Mouse (Mus musculus) gonadal fat pad, adult 2 months (tissue): ENCODE results near the gene Nop10. TPM values are rescaled to one million over a fixed set of nuclear protein-coding genes. Genes with fewer than 3 reads are reported as not detected.
"Not testable (repeated sequence)": the region's sequence is repeated elsewhere in the genome, so short reads cannot be mapped to it uniquely, and the experiment has no call there.

Source experiments
- DNase-seq: peaks from one replicate; pipeline ENCODE4 v3.0.0-alpha.2; 2012; ENCODE audit warnings: low read depth
- polyA plus RNA-seq: library from polyadenylated mRNA; depleted of rRNA; stranded (reverse); fragments of >200 nt; gene quantifications from 2 replicates; pipeline ENCODE4 v1.2.3, GENCODE M21; 2012

Nop10 gene
- polyA plus RNA-seq, 1 experiment = 152 TPM

DNA sequence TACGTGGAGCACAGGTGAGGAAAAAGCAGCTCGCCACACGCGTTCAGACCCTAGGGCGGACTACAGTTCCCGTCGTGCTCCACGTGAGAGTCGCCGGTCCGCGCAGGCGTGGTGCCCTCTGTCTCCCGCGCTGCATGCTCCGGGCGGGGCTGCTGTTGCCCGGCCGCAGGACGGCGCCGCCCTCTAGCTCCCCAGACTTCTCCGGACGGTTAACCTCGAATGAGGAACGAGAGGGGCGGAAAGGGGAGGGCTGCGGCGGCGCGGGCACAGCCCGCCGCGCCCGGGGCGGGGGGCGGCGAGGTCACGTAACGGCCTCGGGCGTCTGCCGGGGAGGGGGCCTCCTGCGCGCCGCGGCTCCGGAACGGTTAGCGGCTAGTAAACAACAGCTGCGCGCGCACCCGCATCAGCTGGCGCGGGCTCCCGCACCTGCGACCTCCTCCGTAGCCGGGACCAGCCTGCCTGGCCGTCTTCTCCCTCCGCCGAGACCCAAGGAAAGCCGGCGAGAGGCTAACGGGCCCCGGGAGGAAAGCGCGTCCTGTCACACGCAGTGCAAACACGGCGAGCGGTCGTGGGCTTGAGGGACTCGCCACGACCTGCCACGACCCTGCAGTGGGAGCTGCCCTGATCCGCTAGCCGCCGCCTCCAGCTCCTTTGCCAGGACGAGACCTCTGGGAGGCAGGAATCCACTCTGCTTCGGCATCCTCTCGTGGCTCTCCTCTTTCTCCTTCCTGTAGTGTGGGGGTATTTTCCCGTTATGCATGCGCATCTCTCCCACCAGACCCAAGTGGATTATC lies 3.9 kb downstream of the Nop10 start, which contains the start of gene Slc12a6:
Gene Slc12a6 (plus strand): TSS at position 378 of the 794 bp plus-strand sequence.
- DNase-seq = no peak

GRCm38 (mm10) chr2:112266242-112266592 lies 4.5 kb downstream of the Nop10 start, which contains the start of gene Gm21985:
Gene Gm21985 (plus strand): TSS chr2:112266314.
- DNase-seq = no peak

DNA sequence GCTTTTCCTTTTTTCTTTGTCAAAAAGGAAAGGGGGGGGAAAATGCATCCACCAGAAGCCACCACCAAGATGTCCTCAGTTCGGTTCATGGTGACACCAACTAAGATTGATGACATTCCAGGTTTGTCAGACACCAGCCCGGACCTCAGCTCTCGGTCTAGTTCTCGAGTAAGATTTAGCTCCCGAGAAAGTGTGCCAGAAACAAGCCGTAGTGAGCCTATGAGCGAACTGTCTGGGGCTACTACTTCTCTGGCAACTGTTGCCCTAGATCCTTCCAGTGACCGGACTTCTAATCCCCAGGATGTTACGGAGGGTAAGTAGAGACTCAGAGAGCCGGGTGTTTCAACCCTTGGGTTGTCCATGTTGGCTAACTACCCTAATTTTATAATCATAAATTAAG lies 5.1 kb downstream of the Nop10 start:
- no peak for DNase-seq

DNA sequence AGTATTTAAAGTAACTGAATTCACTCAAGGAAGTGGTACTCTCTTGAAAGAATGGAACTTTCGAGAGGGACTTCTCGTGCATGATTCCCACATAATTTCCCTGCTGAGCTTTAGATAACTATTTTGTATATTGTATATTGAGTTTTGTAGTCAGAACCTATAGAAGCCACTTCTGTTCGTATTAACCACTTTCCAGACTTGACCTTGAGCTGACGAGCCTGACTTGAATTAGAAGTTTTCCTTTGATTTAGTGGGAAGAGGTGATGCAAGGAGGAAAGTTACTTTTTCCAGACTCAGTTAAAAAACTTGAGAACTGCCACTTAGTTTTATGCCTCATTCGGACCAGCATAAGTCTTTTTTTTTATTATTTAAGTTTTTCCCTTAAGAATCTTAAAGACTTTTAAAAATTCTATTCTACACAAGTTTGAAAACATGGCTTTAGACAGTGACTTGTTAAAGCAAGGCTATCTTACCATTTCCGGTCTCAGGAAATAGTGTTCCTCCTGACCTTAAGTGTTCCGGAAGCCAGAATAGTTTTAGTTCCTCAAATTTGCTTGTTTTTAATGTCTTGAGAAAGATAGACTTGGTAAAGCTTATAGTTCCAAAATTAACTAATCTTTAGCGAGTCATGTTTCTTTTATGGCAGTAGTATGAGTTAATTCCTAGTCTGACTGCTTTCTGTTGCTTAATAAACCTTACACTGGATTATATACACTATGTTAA lies 6.0 kb downstream of the Nop10 start:
- DNase-seq = no peak

DNA sequence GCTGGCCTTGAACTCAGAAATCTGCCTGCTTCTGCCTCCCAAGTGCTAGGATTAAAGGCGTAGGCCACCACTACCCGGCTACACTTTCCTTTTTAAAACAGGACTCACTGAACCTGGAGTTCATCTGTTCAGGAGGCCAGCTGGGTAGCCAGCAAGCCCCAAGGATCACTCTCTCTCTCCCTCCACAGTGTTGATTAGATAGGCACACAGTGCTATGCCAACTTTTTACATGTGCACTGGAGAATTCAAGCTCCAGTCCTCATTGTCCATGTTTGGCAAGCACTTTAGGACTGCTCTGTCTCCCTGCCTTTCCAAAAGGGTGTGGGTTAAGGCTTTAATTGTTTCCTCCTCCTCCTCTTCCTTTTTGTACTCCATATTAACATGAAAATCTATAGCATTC lies 8.3 kb downstream of the Nop10 start:
- no peak for DNase-seq

GRCm38 (mm10) chr2:112272909-112273308 lies 11.2 kb downstream of the Nop10 start:
- DNase-seq = no peak

DNA sequence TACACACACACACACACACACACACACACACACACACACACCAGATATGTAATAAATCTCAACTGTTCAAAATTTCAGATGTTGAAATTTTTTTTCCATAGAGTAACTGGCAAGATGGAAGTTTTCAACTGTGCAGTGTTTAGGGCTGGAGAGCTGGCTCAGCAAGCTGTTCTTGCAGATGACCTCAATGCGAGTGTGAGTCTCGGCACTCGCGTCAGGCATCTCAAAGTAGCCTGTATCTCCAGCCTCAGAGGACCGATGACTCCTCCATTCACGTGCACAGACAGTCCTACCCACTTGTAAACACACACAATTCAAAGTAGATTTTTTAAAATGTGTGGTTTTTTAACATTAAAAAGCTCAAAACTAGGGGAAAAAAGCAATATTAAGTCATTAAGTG lies 11.7 kb downstream of the Nop10 start:
- no peak for DNase-seq

DNA sequence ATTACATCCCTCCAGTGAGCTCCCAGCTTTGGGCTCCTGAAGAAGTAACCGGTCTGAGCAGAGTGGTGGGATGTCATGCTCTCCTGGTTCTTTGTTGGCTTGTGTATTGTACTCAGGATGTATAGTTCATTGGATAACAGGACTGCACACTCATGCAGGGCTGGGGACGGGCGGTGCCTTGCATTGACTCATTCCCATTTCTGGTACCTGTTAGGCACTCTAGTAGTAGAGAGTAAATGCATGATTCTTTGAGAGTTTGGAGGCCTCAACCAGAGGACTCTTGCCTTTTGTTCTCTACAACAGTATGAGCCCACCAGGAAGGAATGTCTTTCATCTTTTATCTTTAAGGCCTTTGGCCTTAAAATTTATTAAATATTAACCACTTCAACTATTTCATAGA lies 15.1 kb downstream of the Nop10 start:
- DNase-seq = no peak

DNA sequence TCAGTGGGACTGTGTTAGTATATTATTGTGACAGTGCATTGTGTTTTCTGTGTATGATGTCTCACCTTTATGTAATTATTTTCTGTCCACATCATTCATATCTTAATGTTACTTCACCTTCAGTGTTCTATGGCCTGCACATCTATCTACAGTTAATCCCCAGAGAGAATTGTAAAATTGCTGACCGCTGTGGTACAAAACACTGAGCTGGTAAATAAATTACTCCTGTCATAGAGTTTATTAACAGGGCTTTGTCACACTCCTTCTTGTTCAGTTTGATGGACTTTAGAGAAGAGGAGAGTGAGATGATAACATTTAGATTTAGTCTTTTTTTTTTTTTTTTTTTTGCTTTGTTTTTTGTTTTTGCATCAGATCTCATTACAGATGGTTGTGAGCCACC lies 21.1 kb downstream of the Nop10 start:
- DNase-seq = no peak

DNA sequence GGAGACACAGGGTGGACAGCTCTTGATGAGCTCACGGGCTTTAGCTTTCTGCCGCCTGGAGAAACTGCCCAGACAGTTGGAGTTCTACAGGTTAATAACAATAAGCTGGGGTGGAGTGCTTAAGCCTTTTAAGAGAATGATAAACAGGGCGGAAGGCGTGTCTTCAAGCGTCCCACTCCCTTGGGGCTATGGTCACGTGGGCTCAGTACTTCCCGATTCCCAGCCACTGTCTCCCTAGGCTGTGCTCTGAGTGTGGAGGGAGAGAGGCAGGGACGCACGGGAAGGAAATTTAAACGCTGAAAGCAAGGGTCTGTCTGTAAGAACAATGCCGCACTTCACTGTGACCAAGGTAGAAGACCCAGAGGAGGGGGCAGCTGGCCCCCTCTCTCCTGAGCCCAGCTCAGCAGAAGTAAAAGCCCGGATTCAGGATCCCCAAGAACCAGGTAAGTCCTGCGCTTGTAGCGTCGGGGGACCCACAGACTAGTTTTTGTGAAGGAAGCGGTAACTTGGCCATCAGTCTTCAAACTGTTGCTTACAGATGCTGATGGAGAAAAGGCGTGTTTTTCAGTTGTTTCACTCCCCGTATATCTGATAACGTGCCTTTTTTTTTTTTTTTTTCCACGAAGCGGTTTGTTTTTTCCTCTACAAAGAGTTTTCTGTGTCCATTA lies 22.8 kb downstream of the Nop10 start:
- no peak for DNase-seq

DNA sequence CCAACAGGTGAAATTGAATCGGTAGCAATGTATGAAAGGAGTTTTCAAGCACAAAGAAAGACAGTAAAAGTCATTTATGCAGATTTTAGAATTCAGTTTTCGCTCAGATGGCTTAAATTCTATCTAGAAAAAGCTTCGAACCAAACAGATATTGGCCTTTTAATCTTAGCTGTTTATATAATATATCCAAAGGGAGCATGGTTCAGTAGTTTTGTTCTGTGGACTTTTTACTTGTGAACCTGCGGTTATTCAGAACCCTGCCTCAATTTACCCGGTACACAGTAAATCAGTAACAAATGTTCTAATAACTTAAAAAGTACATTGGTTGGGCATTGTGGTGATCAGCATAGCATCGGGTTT lies 23.3 kb downstream of the Nop10 start:
- no peak for DNase-seq

GRCm38 (mm10) chr2:112286062-112286461 lies 24.3 kb downstream of the Nop10 start:
- not testable (repeated sequence) for DNase-seq

- no peak for DNase-seq
Observed at GRCm38 (mm10) chr2:112287059-112287458, 25.3 kb downstream of the Nop10 start.

DNA sequence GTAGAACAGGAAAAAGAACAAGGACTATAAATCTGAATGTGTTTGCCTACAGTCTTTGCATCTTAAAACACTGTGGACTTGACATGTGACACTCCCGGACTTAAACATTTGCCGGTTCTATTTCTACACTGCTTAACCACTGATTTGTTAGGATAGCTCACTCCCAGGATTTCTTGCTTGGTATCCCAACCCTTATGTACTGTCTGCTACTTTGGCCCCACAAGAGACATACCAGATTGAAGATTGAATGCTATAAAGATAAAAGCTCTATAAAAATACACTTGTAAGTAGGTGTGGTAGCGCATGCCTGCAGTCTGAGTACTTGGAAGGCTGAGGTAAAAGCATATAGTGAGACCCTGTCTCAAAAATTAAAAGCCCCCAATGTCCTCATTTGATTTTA lies 27.8 kb downstream of the Nop10 start:
- DNase-seq = no peak

DNA sequence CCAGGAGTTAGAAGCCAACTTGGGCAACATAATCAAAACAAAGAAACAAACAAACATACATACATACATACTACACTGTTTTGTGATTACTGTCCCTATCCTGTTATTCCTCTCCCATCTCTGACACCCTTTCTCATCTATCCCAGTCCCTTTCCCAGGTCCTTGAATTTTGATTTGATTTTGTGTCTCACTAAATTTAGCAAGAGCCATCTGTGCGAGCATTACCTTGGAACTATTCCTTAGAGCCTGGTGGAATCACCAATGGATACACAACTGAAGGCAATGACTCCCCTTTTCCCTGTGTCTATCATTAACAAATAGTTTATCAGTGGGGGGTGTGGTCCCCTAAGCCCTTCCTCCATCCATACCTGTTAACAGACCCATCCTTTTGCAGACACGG lies 31.1 kb downstream of the Nop10 start:
- no peak for DNase-seq

DNA sequence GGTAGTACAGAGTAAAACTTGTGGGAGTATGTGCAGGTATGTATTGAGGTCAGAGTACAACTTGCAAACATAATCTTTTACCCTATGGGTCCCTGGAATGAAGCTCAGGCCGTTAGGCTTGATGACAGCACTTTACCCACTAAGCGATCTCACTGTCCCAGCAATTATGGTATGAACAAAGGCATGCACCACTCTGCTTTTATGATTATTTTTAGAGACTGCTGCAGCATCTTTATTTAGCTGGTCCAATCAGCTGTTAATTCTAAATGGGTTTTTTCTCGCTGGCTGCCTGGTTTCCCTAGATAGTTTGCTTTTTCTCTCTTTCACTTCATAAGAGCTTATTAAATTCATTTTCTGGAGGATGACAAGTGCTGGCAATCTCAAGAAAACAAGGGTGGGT lies 34.5 kb downstream of the Nop10 start:
- DNase-seq = no peak

DNA sequence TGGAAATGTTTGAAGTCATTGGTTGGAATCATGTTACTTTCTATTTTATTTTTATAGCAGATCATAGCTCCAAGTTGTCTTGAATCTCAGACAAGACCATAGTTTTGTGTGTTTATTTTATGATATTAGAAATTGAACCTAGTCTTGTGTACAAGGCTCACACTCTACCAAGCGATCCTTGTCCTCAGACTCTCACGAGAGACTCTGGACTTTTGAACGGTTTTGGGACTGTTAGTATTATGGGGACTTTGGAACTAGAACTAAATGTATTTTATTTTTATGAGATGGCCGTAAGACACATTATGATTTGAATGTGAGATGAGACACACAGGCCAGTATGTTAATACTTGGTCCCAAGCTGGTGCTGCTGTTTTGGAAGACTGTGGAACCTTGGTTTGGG lies 36.5 kb downstream of the Nop10 start:
- no peak for DNase-seq

DNA sequence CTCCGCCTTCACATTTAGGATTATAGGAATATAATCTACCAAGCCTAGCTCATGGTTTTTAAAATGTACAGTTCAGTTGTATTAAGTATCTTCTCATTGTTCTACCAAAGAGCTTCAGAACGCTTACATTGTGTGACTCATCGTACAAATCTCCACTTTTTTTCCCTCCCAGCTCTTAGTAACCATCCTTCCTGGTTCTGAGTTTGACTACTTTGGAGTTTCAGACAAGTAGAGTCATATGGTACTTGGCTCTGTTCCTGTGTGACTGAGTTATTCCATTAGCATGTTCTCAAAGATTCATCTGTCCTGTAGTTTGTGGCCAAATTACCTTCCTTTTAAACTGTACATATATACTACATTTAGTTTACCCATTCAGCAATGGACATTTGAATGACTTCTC lies 46.9 kb downstream of the Nop10 start:
- no peak for DNase-seq

DNA sequence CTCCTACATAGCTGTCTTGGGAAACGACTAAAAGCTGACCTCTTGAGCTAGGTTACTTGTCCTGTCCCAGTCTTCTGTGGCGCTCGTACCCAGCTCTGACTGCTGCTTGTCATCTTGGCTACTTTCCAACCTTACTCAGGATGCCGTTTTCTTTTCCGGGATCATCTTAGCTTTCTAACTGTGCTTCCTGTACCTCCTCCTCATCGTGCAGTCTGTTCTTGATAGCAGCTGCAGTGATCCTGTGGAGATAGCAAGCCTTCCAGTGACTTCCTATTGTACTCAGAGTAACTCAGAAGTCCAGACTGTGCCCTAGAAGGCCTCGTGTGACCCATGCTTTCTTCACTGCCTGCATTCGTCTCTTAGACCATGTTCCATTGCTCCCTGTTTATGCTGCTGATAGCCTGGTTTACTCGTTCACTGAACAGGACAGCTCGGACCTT lies 47.5 kb downstream of the Nop10 start:
- no peak for DNase-seq
